ENCODE assay signal across 29 mouse cellular contexts in the genomic region with DNA sequence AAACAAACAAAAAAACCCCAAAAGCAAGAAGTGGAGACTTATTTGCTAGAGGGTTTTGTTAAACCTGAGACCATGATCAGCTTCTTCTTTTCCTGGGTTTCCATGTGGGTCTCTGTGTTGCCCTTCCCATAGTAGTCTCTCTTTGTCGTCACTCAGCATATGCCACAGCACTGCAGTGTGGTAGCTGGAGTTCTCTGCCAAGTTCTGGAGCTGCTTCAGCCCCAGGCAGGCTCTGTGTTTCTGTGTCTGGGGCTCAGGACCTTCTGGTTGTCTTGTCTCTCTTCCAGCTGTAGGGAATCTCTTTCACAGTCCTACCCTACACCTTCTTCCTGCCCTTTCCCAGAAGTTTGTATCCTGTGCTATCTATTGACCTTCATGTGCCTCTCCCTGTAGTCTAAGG.
A peak's percentile ranks its signal among the peaks of the same experiment; 100 is the strongest.
DNase-seq lines count a peak whose midpoint lies in the region; ATAC-seq lines count a peak whose summit lies in the region.
"Had no signal": no experiment of that assay in that cellular context is flagged by ENCODE, and none has a peak within 500 bp of the region (broad histone marks: within the 10 kb centered on the region; RNA-seq: fewer than 3 reads in every experiment).

No protein-coding gene starts in this region.

- DNase-seq in cerebellum, postnatal 10 days: peak; percentile 32 to 49
- DNase-seq in cerebellum, adult 18-20 months: no peak
- no peak for DNase-seq in forebrain, embryonic 10.5 days (ENCODE audit: extremely low spot score, low spot score)
- no peak for DNase-seq in heart, adult 9 months (ENCODE audit: low spot score in 2 of 2)
- DNase-seq in left cerebral cortex, postnatal 4 days: peak; percentile 25
- DNase-seq in left cerebral cortex, postnatal 25 days (ENCODE audit: low spot score in 2 of 2): no peak
- DNase-seq: adrenal gland, adult 8-10 months; adrenal gland, postnatal 25 days; cerebellum, adult 11-12 months; cerebellum, adult 9-10 months; cerebellum, postnatal 36 days; embryo, embryonic 11 days; gastrocnemius, adult 2 months; gastrocnemius, postnatal 25 days; heart, adult 18-20 months; kidney, adult 18-20 months; kidney, adult 9 months had no signal

- no peak overlapping the region for H3K9ac ChIP-seq in forebrain, embryonic 16.5 days (replicated peaks; ENCODE audit: low read depth, low read length)
- H3K9ac ChIP-seq in heart, embryonic 14.5 days (ENCODE audit: low read length): peak overlapping the region; percentile 25; the same call in 1 of the 2 replicates
- H3K9ac ChIP-seq: embryonic facial prominence, embryonic 13.5 days; heart, embryonic 13.5 days; hindbrain, embryonic 13.5 days had no signal

- H3K27ac ChIP-seq in forebrain, embryonic 16.5 days (ENCODE audit: low read length): no peak overlapping the region
- H3K27ac ChIP-seq in forebrain, embryonic 10.5 days: no peak overlapping the region
- H3K27ac ChIP-seq in heart, embryonic 14.5 days (replicated peaks in 1 of 2; ENCODE audit: control insufficient read depth in 1 of 2, insufficient read depth in 1 of 2, low read depth in 2 of 2, low read length in 2 of 2): no peak overlapping the region
- H3K27ac ChIP-seq: embryonic facial prominence, embryonic 10.5 days; embryonic facial prominence, embryonic 13.5 days; gastrocnemius, adult 2 months; heart, embryonic 10.5 days; heart, embryonic 13.5 days; hindbrain, embryonic 13.5 days; hindbrain, postnatal 0 days had no signal

- no peak overlapping the region for H3K4me2 ChIP-seq in forebrain, embryonic 16.5 days (ENCODE audit: low read length)
- H3K4me2 ChIP-seq in heart, embryonic 14.5 days (ENCODE audit: low read length): no peak overlapping the region
- H3K4me2 ChIP-seq: embryonic facial prominence, embryonic 13.5 days; heart, embryonic 13.5 days; hindbrain, embryonic 13.5 days had no signal

- H3K4me1 ChIP-seq in forebrain, embryonic 16.5 days (replicated peaks; ENCODE audit: control insufficient read depth, insufficient read depth, low read length): peaks cover 15% of the 10 kb centered on the region
- peaks cover 13% of the 10 kb centered on the region for H3K4me1 ChIP-seq in forebrain, embryonic 10.5 days
- H3K4me1 ChIP-seq in heart, embryonic 14.5 days (ENCODE audit: control insufficient read depth in 2 of 2, insufficient read depth in 2 of 2, low read length in 2 of 2): no peaks in the 10 kb centered on the region
- H3K4me1 ChIP-seq: embryonic facial prominence, embryonic 10.5 days; embryonic facial prominence, embryonic 13.5 days; heart, embryonic 10.5 days had no signal

- H3K4me3 ChIP-seq in forebrain, embryonic 16.5 days (replicated peaks; ENCODE audit: low read length): no peak overlapping the region
- no peak overlapping the region for H3K4me3 ChIP-seq in forebrain, embryonic 10.5 days
- no peak overlapping the region for H3K4me3 ChIP-seq in heart, embryonic 14.5 days (ENCODE audit: control insufficient read depth in 1 of 2, insufficient read depth in 1 of 2, low read depth in 1 of 2, low read length in 2 of 2)
- H3K4me3 ChIP-seq: embryonic facial prominence, embryonic 10.5 days; embryonic facial prominence, embryonic 13.5 days; erythroblast, embryonic 14.5 days; gastrocnemius, adult 2 months; heart, embryonic 10.5 days; heart, embryonic 13.5 days; hindbrain, embryonic 13.5 days had no signal

- H3K27me3 ChIP-seq in forebrain, embryonic 16.5 days (replicated peaks; ENCODE audit: control insufficient read depth, insufficient read depth, low read length): no peaks in the 10 kb centered on the region
- H3K27me3 ChIP-seq in forebrain, embryonic 10.5 days (ENCODE audit: poor library complexity, severe bottlenecking): no peaks in the 10 kb centered on the region
- no peaks in the 10 kb centered on the region for H3K27me3 ChIP-seq in heart, embryonic 14.5 days (ENCODE audit: control insufficient read depth, insufficient read depth, low read length)
- H3K27me3 ChIP-seq: embryonic facial prominence, embryonic 13.5 days; heart, embryonic 13.5 days; hindbrain, embryonic 13.5 days had no signal

- 50% methylated on average over 1 of the region's 1 CpGs for WGBS in forebrain, embryonic 16.5 days
- WGBS in forebrain, embryonic 10.5 days: 96% methylated on average over 1 of the region's 1 CpGs
- WGBS in heart, embryonic 14.5 days: 54% methylated on average over 1 of the region's 1 CpGs

- ATAC-seq in forebrain, embryonic 16.5 days: peak; percentile 53
- ATAC-seq in heart, embryonic 14.5 days (ENCODE audit: insufficient number of reproducible peaks, insufficient read depth, low FRiP score, low read depth): no peak
- ATAC-seq: activated CD4-positive, CD25-positive, alpha-beta regulatory T cell, adult 4 months; hindbrain, postnatal 0 days; inflammation-experienced regulatory T-cells, adult 6 months; intestine, embryonic 16.5 days had no signal

- intact Hi-C loops in left cerebral cortex, postnatal 4 days (cut with DNase I): no loop called here
- intact Hi-C loops in left cerebral cortex, postnatal 25 days (cut with DNase I): no loop called here

- no peaks in the 10 kb centered on the region for H3K36me3 ChIP-seq in forebrain, embryonic 16.5 days (ENCODE audit: control insufficient read depth, insufficient read depth)
- no peaks in the 10 kb centered on the region for H3K36me3 ChIP-seq in forebrain, embryonic 10.5 days (replicated peaks)
- H3K36me3 ChIP-seq in heart, embryonic 14.5 days (ENCODE audit: control insufficient read depth, insufficient read depth, low read length): no peaks in the 10 kb centered on the region
- H3K36me3 ChIP-seq: embryonic facial prominence, embryonic 10.5 days; embryonic facial prominence, embryonic 13.5 days; heart, embryonic 10.5 days; heart, embryonic 13.5 days; hindbrain, embryonic 13.5 days had no signal

- H3K9me3 ChIP-seq in forebrain, embryonic 16.5 days (ENCODE audit: control insufficient read depth, low read length): no peaks in the 10 kb centered on the region
- no peaks in the 10 kb centered on the region for H3K9me3 ChIP-seq in forebrain, embryonic 10.5 days
- no peaks in the 10 kb centered on the region for H3K9me3 ChIP-seq in heart, embryonic 14.5 days (ENCODE audit: control insufficient read depth, low read length)
- H3K9me3 ChIP-seq: embryonic facial prominence, embryonic 10.5 days; embryonic facial prominence, embryonic 13.5 days; heart, embryonic 10.5 days; heart, embryonic 13.5 days; hindbrain, embryonic 13.5 days had no signal

Comparison
In these comparisons a context has a peak if more than half of its experiments do, and no peak if none do; other contexts are left out.
1. DNase-seq: peak in cerebellum, postnatal 10 days (2 of 2) and left cerebral cortex, postnatal 4 days (single experiment); none in cerebellum, adult 18-20 months (0 of 2), forebrain, embryonic 10.5 days (single experiment), heart, adult 9 months (0 of 2) and left cerebral cortex, postnatal 25 days (0 of 2).